Mouse (Mus musculus) inflammation-experienced regulatory T-cells (primary cell): Measurements from ENCODE around the gene Plscr1. TPM values are rescaled to one million over a fixed set of nuclear protein-coding genes. Genes with fewer than 3 reads are reported as not detected.

Source experiments
- polyA plus RNA-seq, 2 experiments: library from polyadenylated mRNA; unstranded; fragments of 100-300 nt; shearing (Covaris generic); gene quantifications; one replicate each; pipeline ENCODE4 v1.2.1; 2017

The Plscr1 gene
- 10 to 100 TPM; 51.0 to 64.9 TPM for polyA plus RNA-seq

GRCm38 (mm10) chr9:92249447-92249852 lies at the start of gene Plscr1:
Plscr1 (plus strand) TSS chr9:92249750.

GRCm38 (mm10) chr9:92275486-92276207 lies 26.1 kb downstream of the Plscr1 start, which contains the start of gene Plscr2:
Plscr2 (plus strand) TSS chr9:92275602.

GRCm38 (mm10) chr9:92309077-92309476 lies 59.5 kb downstream of the Plscr1 start, which contains the start of gene 1700057G04Rik:
1700057G04Rik (plus strand) TSS chr9:92309377.

Other genes with a start within 250 kb of the Plscr1 start
- not detected for gene Plscr5, start 56.8 kb upstream of the Plscr1 start, polyA plus RNA-seq
- 1 to 10 TPM in 1 of 2 experiments, under 1 TPM in 1; 0.92 to 3.4 TPM for gene Plscr2, start 25.9 kb downstream of the Plscr1 start, polyA plus RNA-seq
- under 1 TPM in 1 of 2 experiments, not detected in 1; 0.30 TPM for gene 1700057G04Rik, start 59.6 kb downstream of the Plscr1 start, polyA plus RNA-seq
- 1 to 10 TPM; 1.6 to 1.9 TPM for gene Plscr4, start 207.6 kb downstream of the Plscr1 start, polyA plus RNA-seq